Mouse (Mus musculus): ENCODE results near the gene Aldh5a1.

DNA sequence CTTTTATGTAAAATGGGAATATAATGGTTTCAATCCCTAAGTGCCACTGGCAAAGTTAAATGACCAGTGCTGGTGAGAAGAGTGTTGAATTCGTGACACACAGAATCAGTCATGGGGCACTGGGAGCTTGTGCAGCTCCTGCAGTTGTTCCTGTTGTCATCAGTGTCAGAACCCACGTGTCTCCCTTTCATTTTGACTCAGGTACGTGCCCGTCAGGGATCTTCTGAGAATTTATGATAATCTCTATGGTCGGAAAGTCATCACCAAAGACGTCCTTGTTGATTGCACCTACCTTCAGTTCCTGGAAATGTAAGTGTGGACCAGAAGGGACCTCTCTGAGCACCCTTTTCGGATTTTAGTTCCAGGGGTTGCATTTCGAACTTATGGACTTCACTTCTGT lies 24.7 kb upstream of the Aldh5a1 start:
- no peak for TF ChIP-seq CTCF (IDR thresholded peaks at IDR 0.05; ENCODE audit: insufficient read depth, low read length)
- no peak for TF ChIP-seq POLR2A (IDR thresholded peaks at IDR 0.05; ENCODE audit: borderline replicate concordance, extremely low read depth, low read depth, low read length)
